Mouse (Mus musculus): ENCODE measurements around the gene Rpl36al. TPM values are rescaled to one million over a fixed set of nuclear protein-coding genes. Genes with fewer than 3 reads are reported as not detected.

The Rpl36al gene
- polyA plus RNA-seq, 1 experiment from 2014 or later = 536 TPM

- Histone ChIP-seq H3K27me3 (ENCODE audit: control insufficient read depth, insufficient read depth, low read length) (no peaks in the 10 kb centered on the region), H3K9ac (replicated peaks; ENCODE audit: low read length) (no peak overlapping the region), H3K4me2 (ENCODE audit: low read depth, low read length) (no peak overlapping the region), H3K4me1 (ENCODE audit: control insufficient read depth, insufficient read depth, low read length) (no peaks in the 10 kb centered on the region), H3K27ac (replicated peaks; ENCODE audit: low read depth, low read length) (no peak overlapping the region), H3K36me3 (replicated peaks; ENCODE audit: control insufficient read depth, insufficient read depth, low read depth, low read length) (no peaks in the 10 kb centered on the region), H3K9me3 (replicated peaks; ENCODE audit: control insufficient read depth, low read length) (no peaks in the 10 kb centered on the region), H3K4me3 (ENCODE audit: low read depth, low read length) (no peak overlapping the region)
- WGBS = 85% methylated on average over 9 of the region's 9 CpGs
- DNase-seq (ENCODE audit: low spot score) = no peak
- ATAC-seq (replicated peaks; ENCODE audit: insufficient number of reproducible peaks, low FRiP score, low TSS enrichment, low read depth) = no peak
These were observed 6.2 kb upstream of the Rpl36al start for GRCm38 (mm10) chr12:69190074-69190473.

GRCm38 (mm10) chr12:69186811-69187471, 3.1 kb upstream of the Rpl36al start:
- WGBS = 72% methylated on average over 5 of the region's 5 CpGs
- no peaks in the 10 kb centered on the region for H3K27me3 ChIP-seq (ENCODE audit: control insufficient read depth, insufficient read depth, low read length)

GRCm38 (mm10) chr12:69185371-69185770, 1.5 kb upstream of the Rpl36al start:
- DNase-seq (ENCODE audit: low spot score) (no peak), ATAC-seq (replicated peaks; ENCODE audit: insufficient number of reproducible peaks, low FRiP score, low TSS enrichment, low read depth) (no peak)
- 79% methylated on average over 7 of the region's 7 CpGs for WGBS
- no peaks in the 10 kb centered on the region for H3K27me3 ChIP-seq (ENCODE audit: control insufficient read depth, insufficient read depth, low read length)
- H3K9ac ChIP-seq (replicated peaks; ENCODE audit: low read length) = peak overlapping the region; percentile 91
- H3K4me2 ChIP-seq (ENCODE audit: low read depth, low read length) = peak overlapping the region; percentile 91
- H3K9me3 ChIP-seq (replicated peaks; ENCODE audit: control insufficient read depth, low read length) = no peaks in the 10 kb centered on the region
- peak overlapping the region; percentile 89 for H3K4me3 ChIP-seq (ENCODE audit: low read depth, low read length)
- no peaks in the 10 kb centered on the region for H3K4me1 ChIP-seq (ENCODE audit: control insufficient read depth, insufficient read depth, low read length)
- H3K36me3 ChIP-seq (replicated peaks; ENCODE audit: control insufficient read depth, insufficient read depth, low read depth, low read length) = no peaks in the 10 kb centered on the region
- no peak overlapping the region for H3K27ac ChIP-seq (replicated peaks; ENCODE audit: low read depth, low read length)

More at GRCm38 (mm10) chr12:69186811-69187471, 3.1 kb upstream of the Rpl36al start:
- Histone ChIP-seq H3K4me1 (ENCODE audit: control insufficient read depth, insufficient read depth, low read length) (no peaks in the 10 kb centered on the region), H3K27ac (replicated peaks; ENCODE audit: low read depth, low read length) (no peak overlapping the region), H3K9ac (replicated peaks; ENCODE audit: low read length) (no peak overlapping the region), H3K9me3 (replicated peaks; ENCODE audit: control insufficient read depth, low read length) (no peaks in the 10 kb centered on the region), H3K4me3 (ENCODE audit: low read depth, low read length) (no peak overlapping the region), H3K36me3 (replicated peaks; ENCODE audit: control insufficient read depth, insufficient read depth, low read depth, low read length) (no peaks in the 10 kb centered on the region), H3K4me2 (ENCODE audit: low read depth, low read length) (no peak overlapping the region)
- no peak for DNase-seq (ENCODE audit: low spot score)
- ATAC-seq (replicated peaks; ENCODE audit: insufficient number of reproducible peaks, low FRiP score, low TSS enrichment, low read depth) = no peak

- Histone ChIP-seq H3K36me3 (replicated peaks; ENCODE audit: control insufficient read depth, insufficient read depth, low read depth, low read length) (no peaks in the 10 kb centered on the region), H3K4me3 (ENCODE audit: low read depth, low read length) (peak overlapping the region; percentile 89), H3K4me1 (ENCODE audit: control insufficient read depth, insufficient read depth, low read length) (no peaks in the 10 kb centered on the region), H3K4me2 (ENCODE audit: low read depth, low read length) (peak overlapping the region; percentile 91), H3K9ac (replicated peaks; ENCODE audit: low read length) (peak overlapping the region; percentile 91), H3K27me3 (ENCODE audit: control insufficient read depth, insufficient read depth, low read length) (no peaks in the 10 kb centered on the region), H3K27ac (replicated peaks; ENCODE audit: low read depth, low read length) (peak overlapping the region; percentile 73), H3K9me3 (replicated peaks; ENCODE audit: control insufficient read depth, low read length) (no peaks in the 10 kb centered on the region)
- 2% methylated on average over 72 of the region's 86 CpGs for WGBS
- DNase-seq (ENCODE audit: low spot score) (peak; percentile 52), ATAC-seq (replicated peaks; ENCODE audit: insufficient number of reproducible peaks, low FRiP score, low TSS enrichment, low read depth) (peak; percentile 69)
These were observed 736 bp upstream of the Rpl36al start for GRCm38 (mm10) chr12:69184342-69185295.

GRCm38 (mm10) chr12:69181800-69182199, 2.1 kb downstream of the Rpl36al start:
- WGBS = 82% methylated on average over 4 of the region's 4 CpGs
- Histone ChIP-seq H3K9me3 (replicated peaks; ENCODE audit: control insufficient read depth, low read length) (no peaks in the 10 kb centered on the region), H3K9ac (replicated peaks; ENCODE audit: low read length) (no peak overlapping the region), H3K4me3 (ENCODE audit: low read depth, low read length) (no peak overlapping the region), H3K4me2 (ENCODE audit: low read depth, low read length) (no peak overlapping the region), H3K27me3 (ENCODE audit: control insufficient read depth, insufficient read depth, low read length) (no peaks in the 10 kb centered on the region), H3K27ac (replicated peaks; ENCODE audit: low read depth, low read length) (no peak overlapping the region), H3K4me1 (ENCODE audit: control insufficient read depth, insufficient read depth, low read length) (no peaks in the 10 kb centered on the region), H3K36me3 (replicated peaks; ENCODE audit: control insufficient read depth, insufficient read depth, low read depth, low read length) (no peaks in the 10 kb centered on the region)
- no peak for ATAC-seq (replicated peaks; ENCODE audit: insufficient number of reproducible peaks, low FRiP score, low TSS enrichment, low read depth)
- DNase-seq (ENCODE audit: low spot score) = no peak

- Histone ChIP-seq H3K9ac (replicated peaks; ENCODE audit: low read length) (no peak overlapping the region), H3K4me2 (ENCODE audit: low read depth, low read length) (no peak overlapping the region), H3K4me1 (ENCODE audit: control insufficient read depth, insufficient read depth, low read length) (no peaks in the 10 kb centered on the region), H3K27ac (replicated peaks; ENCODE audit: low read depth, low read length) (no peak overlapping the region), H3K36me3 (replicated peaks; ENCODE audit: control insufficient read depth, insufficient read depth, low read depth, low read length) (no peaks in the 10 kb centered on the region), H3K4me3 (ENCODE audit: low read depth, low read length) (no peak overlapping the region), H3K9me3 (replicated peaks; ENCODE audit: control insufficient read depth, low read length) (no peaks in the 10 kb centered on the region), H3K27me3 (ENCODE audit: control insufficient read depth, insufficient read depth, low read length) (no peaks in the 10 kb centered on the region)
- ATAC-seq (replicated peaks; ENCODE audit: insufficient number of reproducible peaks, low FRiP score, low TSS enrichment, low read depth) (no peak), DNase-seq (ENCODE audit: low spot score) (no peak)
- WGBS = 68% methylated on average over 12 of the region's 12 CpGs
These were observed 4.5 kb downstream of the Rpl36al start for GRCm38 (mm10) chr12:69179371-69179770.

- Histone ChIP-seq H3K27me3 (ENCODE audit: control insufficient read depth, insufficient read depth, low read length) (no peaks in the 10 kb centered on the region), H3K4me2 (ENCODE audit: low read depth, low read length) (no peak overlapping the region), H3K36me3 (replicated peaks; ENCODE audit: control insufficient read depth, insufficient read depth, low read depth, low read length) (no peaks in the 10 kb centered on the region), H3K9ac (replicated peaks; ENCODE audit: low read length) (no peak overlapping the region), H3K4me1 (ENCODE audit: control insufficient read depth, insufficient read depth, low read length) (no peaks in the 10 kb centered on the region), H3K9me3 (replicated peaks; ENCODE audit: control insufficient read depth, low read length) (no peaks in the 10 kb centered on the region), H3K27ac (replicated peaks; ENCODE audit: low read depth, low read length) (no peak overlapping the region), H3K4me3 (ENCODE audit: low read depth, low read length) (no peak overlapping the region)
- no peak for ATAC-seq (replicated peaks; ENCODE audit: insufficient number of reproducible peaks, low FRiP score, low TSS enrichment, low read depth)
- DNase-seq (ENCODE audit: low spot score) = no peak
- WGBS = 83% methylated on average over 3 of the region's 3 CpGs
These were observed 6.4 kb downstream of the Rpl36al start for GRCm38 (mm10) chr12:69177526-69177925.

- ATAC-seq (replicated peaks; ENCODE audit: insufficient number of reproducible peaks, low FRiP score, low TSS enrichment, low read depth) = no peak; the same call in 1 of the 2 replicates
- H3K4me3 ChIP-seq (ENCODE audit: low read depth, low read length) = no peak overlapping the region
- H3K9ac ChIP-seq (replicated peaks; ENCODE audit: low read length) = no peak overlapping the region
- 93% methylated on average over 3 of the region's 3 CpGs for WGBS
- H3K36me3 ChIP-seq (replicated peaks; ENCODE audit: control insufficient read depth, insufficient read depth, low read depth, low read length) = no peaks in the 10 kb centered on the region
- no peaks in the 10 kb centered on the region for H3K9me3 ChIP-seq (replicated peaks; ENCODE audit: control insufficient read depth, low read length)
- no peak overlapping the region for H3K4me2 ChIP-seq (ENCODE audit: low read depth, low read length)
- H3K4me1 ChIP-seq (ENCODE audit: control insufficient read depth, insufficient read depth, low read length) = no peaks in the 10 kb centered on the region
- no peak for DNase-seq (ENCODE audit: low spot score)
- H3K27me3 ChIP-seq (ENCODE audit: control insufficient read depth, insufficient read depth, low read length) = no peaks in the 10 kb centered on the region
- no peak overlapping the region for H3K27ac ChIP-seq (replicated peaks; ENCODE audit: low read depth, low read length)
These were observed 7.9 kb downstream of the Rpl36al start for GRCm38 (mm10) chr12:69175975-69176374.

All from embryonic facial prominence, embryonic 11.5 days (tissue).